Mouse (Mus musculus): Measurements from ENCODE around the gene Auts2. TPM values are rescaled to one million over a fixed set of nuclear protein-coding genes. Genes with fewer than 3 reads are reported as not detected.

Auts2 gene
- total and polyA plus RNA-seq, 3 experiments: not detected

- no peaks in the 10 kb centered on the region for H3K79me2 ChIP-seq (replicated peaks; ENCODE audit: control insufficient read depth, extremely low read depth, insufficient read depth, poor library complexity, severe bottlenecking)
- H3K4me3 ChIP-seq (replicated peaks in 1 of 3; ENCODE audit: low read depth in 2 of 3, low read length in 2 of 3, poor library complexity in 1 of 3): no peak overlapping the region
- H3K4me2 ChIP-seq (ENCODE audit: insufficient read depth, low read depth, poor library complexity, severe bottlenecking): no peak overlapping the region
- no peak overlapping the region for H3K9ac ChIP-seq (ENCODE audit: insufficient read depth, low read depth)
- dilution Hi-C loops (cut with MboI; ENCODE audit: extremely low pct_ligation_motif_present, extremely low pct_unique_long_range_greater_than_20kb, low sequenced_read_pairs) (no loop called here), in situ Hi-C loops (cut with MboI; ENCODE audit: low pct_ligation_motif_present, low pct_unique_long_range_greater_than_20kb, low sequenced_read_pairs) (no loop called here)
- H3K4me1 ChIP-seq (ENCODE audit: control insufficient read depth in 1 of 2, insufficient read depth in 2 of 2): no peaks in the 10 kb centered on the region
- TF ChIP-seq ELF1 (IDR thresholded peaks at IDR 0.05; ENCODE audit: low read depth, low read length) (no peak), CHD2 (IDR thresholded peaks at IDR 0.05; ENCODE audit: low read length) (no peak), USF1 (IDR thresholded peaks at IDR 0.05; ENCODE audit: low read depth, low read length) (no peak), ETS1 (conservative IDR thresholded peaks at IDR 0.05; ENCODE audit: low read depth, low read length) (no peak), ZNF384 (IDR thresholded peaks at IDR 0.05; ENCODE audit: low read depth, low read length) (no peak), E2F4 (IDR thresholded peaks at IDR 0.05; ENCODE audit: insufficient replicate concordance, low read depth, low read length) (no peak), ZMIZ1 (IDR thresholded peaks at IDR 0.05; ENCODE audit: low read depth, low read length) (no peak), MAFK (IDR thresholded peaks at IDR 0.05; ENCODE audit: insufficient replicate concordance, low read length) (no peak), ZC3H11A (IDR thresholded peaks at IDR 0.05; ENCODE audit: low read depth, low read length) (no peak), HCFC1 (IDR thresholded peaks at IDR 0.05; ENCODE audit: low read depth, low read length) (no peak), CHD1 (IDR thresholded peaks at IDR 0.05; ENCODE audit: low read depth, low read length) (no peak)
- peaks cover 83% of the 10 kb centered on the region for H3K9me3 ChIP-seq (replicated peaks; ENCODE audit: low read length)
- no peaks in the 10 kb centered on the region for H3K27me3 ChIP-seq (replicated peaks)
- DNase-seq (ENCODE audit: extremely low read depth): no peak
- H3K27ac ChIP-seq (ENCODE audit: insufficient read depth, low read depth): no peak overlapping the region
- no peaks in the 10 kb centered on the region for H3K36me3 ChIP-seq (replicated peaks in 1 of 2; ENCODE audit: control insufficient read depth in 1 of 2, insufficient read depth in 1 of 2, low read length in 1 of 2)
Observed at GRCm38 (mm10) chr5:131546414-131546813, 996.7 kb downstream of the Auts2 start.

- dilution Hi-C loops (cut with MboI; ENCODE audit: extremely low pct_ligation_motif_present, extremely low pct_unique_long_range_greater_than_20kb, low sequenced_read_pairs): no loop called here
- DNase-seq (ENCODE audit: extremely low read depth): no peak
- Histone ChIP-seq H3K79me2 (replicated peaks; ENCODE audit: control insufficient read depth, extremely low read depth, insufficient read depth, poor library complexity, severe bottlenecking) (no peaks in the 10 kb centered on the region), H3K9me3 (replicated peaks; ENCODE audit: low read length) (peaks cover 74% of the 10 kb centered on the region), H3K4me3 (replicated peaks in 1 of 3; ENCODE audit: low read depth in 2 of 3, low read length in 2 of 3, poor library complexity in 1 of 3) (no peak overlapping the region), H3K4me1 (ENCODE audit: control insufficient read depth in 1 of 2, insufficient read depth in 2 of 2) (no peaks in the 10 kb centered on the region), H3K27me3 (replicated peaks) (no peaks in the 10 kb centered on the region), H3K4me2 (ENCODE audit: insufficient read depth, low read depth, poor library complexity, severe bottlenecking) (no peak overlapping the region), H3K27ac (ENCODE audit: insufficient read depth, low read depth) (no peak overlapping the region), H3K36me3 (replicated peaks in 1 of 2; ENCODE audit: control insufficient read depth in 1 of 2, insufficient read depth in 1 of 2, low read length in 1 of 2) (no peaks in the 10 kb centered on the region), H3K9ac (ENCODE audit: insufficient read depth, low read depth) (no peak overlapping the region)
- no peak for TF ChIP-seq CHD1 (IDR thresholded peaks at IDR 0.05; ENCODE audit: low read depth, low read length)
- TF ChIP-seq ZNF384 (IDR thresholded peaks at IDR 0.05; ENCODE audit: low read depth, low read length): no peak
- no peak for TF ChIP-seq TCF12 (IDR thresholded peaks at IDR 0.05; ENCODE audit: low read depth, low read length)
- no peak for TF ChIP-seq RCOR1 (conservative IDR thresholded peaks at IDR 0.05; ENCODE audit: low read depth, low read length)
- no peak for TF ChIP-seq MXI1 (IDR thresholded peaks at IDR 0.05; ENCODE audit: low read depth, low read length)
- in situ Hi-C loops (cut with MboI; ENCODE audit: low pct_ligation_motif_present, low pct_unique_long_range_greater_than_20kb, low sequenced_read_pairs): no loop called here
Observed at GRCm38 (mm10) chr5:131544381-131544780, 998.8 kb downstream of the Auts2 start.

Measured in CH12.LX (cell line).